Mouse (Mus musculus): ENCODE measurements around the gene Muc3. TPM values are rescaled to one million over a fixed set of nuclear protein-coding genes. Genes with fewer than 3 reads are reported as not detected.

Gene Muc3
- polyA plus RNA-seq, 1 experiment from 2014 or later: 0.24 TPM

DNA sequence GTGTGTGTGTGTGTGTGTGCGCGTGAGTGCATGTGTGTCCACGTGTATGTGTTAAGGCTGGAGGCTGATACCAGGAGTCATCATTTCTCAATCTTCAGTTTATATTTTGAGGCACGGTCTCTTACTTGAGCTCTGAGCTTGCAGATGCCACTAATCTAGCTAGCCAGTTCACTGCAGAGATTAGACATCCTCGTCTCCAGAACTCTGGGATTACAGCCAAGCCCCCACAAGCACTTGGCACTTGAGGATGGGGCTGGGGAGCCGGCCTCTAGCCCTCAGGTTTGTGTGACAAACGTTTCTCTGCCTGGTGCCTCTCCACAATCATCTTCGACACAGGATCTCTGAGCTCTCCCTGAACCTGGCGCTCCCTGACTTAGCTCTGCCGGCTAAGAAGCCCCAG lies 58.3 kb downstream of the Muc3 start:
- ATAC-seq (replicated peaks; ENCODE audit: low FRiP score, low read depth) (no peak), DNase-seq (ENCODE audit: low spot score) (no peak)
- no peak for TF ChIP-seq CTCF (IDR thresholded peaks at IDR 0.05; ENCODE audit: low read depth)
- H3K27ac ChIP-seq: no peak overlapping the region
- no peaks in the 10 kb centered on the region for H3K36me3 ChIP-seq (ENCODE audit: insufficient read depth, low read length)
- H3K27me3 ChIP-seq (ENCODE audit: insufficient read depth, low read length): no peaks in the 10 kb centered on the region
- H3K4me3 ChIP-seq (replicated peaks; ENCODE audit: low read depth, low read length): no peak overlapping the region
- H3K4me1 ChIP-seq (replicated peaks; ENCODE audit: insufficient read depth, low read length): 0 out of 2 replicates have a peak, but pooled peaks cover 2% of the 10 kb centered on the region
- H3K4me2 ChIP-seq (ENCODE audit: low read length): no peak overlapping the region
- 72% methylated on average over 10 of the region's 10 CpGs for WGBS
- H3K9ac ChIP-seq (ENCODE audit: low read depth, low read length): no peak overlapping the region
- H3K9me3 ChIP-seq (replicated peaks; ENCODE audit: low read length): no peaks in the 10 kb centered on the region

DNA sequence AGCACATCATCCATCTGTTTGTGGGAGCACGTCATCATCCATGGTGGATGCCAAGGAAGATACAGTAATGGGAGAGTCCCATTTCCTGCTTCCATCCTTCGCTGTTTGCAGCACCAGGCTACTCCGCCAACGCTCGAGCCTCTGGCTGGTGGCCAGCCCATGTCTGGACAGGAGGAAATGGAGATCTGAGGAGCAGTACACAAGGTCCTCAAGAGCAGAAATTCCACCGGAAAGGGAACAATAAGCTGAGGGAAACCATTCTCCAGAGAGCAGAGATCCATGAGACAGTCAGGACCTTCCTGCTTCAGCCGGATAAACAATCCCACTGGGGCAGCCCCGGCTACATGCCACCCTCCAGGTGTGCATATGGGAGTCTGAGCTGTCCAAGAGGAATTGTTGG lies 61.7 kb downstream of the Muc3 start:
- no peak for ATAC-seq (replicated peaks; ENCODE audit: low FRiP score, low read depth)
- TF ChIP-seq CTCF (IDR thresholded peaks at IDR 0.05; ENCODE audit: low read depth): no peak
- 71% methylated on average over 8 of the region's 8 CpGs for WGBS

DNA sequence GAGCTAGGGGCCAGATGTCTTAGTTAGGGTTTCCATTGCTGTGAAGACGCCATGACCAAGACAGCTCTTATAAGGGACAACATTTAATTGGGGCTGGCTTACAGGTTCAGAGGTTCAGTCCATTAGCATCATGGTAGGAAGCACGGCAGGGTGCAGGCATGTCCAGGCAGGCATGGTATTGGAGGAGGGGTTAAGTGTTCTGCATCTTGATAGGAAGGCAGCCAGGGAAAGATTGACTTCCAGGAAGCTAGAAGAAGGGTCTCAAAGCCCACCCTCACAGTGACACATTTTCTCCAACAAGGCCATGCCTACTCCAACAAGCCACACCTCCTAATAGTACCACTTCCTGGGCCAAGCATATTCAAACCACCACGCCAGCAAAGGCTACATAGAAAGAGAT lies 63.4 kb downstream of the Muc3 start:
- no peak for TF ChIP-seq CTCF (IDR thresholded peaks at IDR 0.05; ENCODE audit: low read depth)
- no peak for DNase-seq (ENCODE audit: low spot score)
- no peak for ATAC-seq (replicated peaks; ENCODE audit: low FRiP score, low read depth)
- Histone ChIP-seq H3K4me2 (ENCODE audit: low read length) (no peak overlapping the region), H3K4me1 (replicated peaks; ENCODE audit: insufficient read depth, low read length) (no peaks in the 10 kb centered on the region), H3K9ac (ENCODE audit: low read depth, low read length) (no peak overlapping the region), H3K4me3 (replicated peaks; ENCODE audit: low read depth, low read length) (no peak overlapping the region), H3K9me3 (replicated peaks; ENCODE audit: low read length) (no peaks in the 10 kb centered on the region), H3K27ac (no peak overlapping the region), H3K27me3 (ENCODE audit: insufficient read depth, low read length) (no peaks in the 10 kb centered on the region), H3K36me3 (ENCODE audit: insufficient read depth, low read length) (no peaks in the 10 kb centered on the region)
- 81% methylated on average over 3 of the region's 3 CpGs for WGBS

More for the DNA sequence above, 61.7 kb downstream of the Muc3 start:
- Histone ChIP-seq H3K27ac (no peak overlapping the region), H3K4me1 (replicated peaks; ENCODE audit: insufficient read depth, low read length) (no peaks in the 10 kb centered on the region), H3K9me3 (replicated peaks; ENCODE audit: low read length) (no peaks in the 10 kb centered on the region), H3K27me3 (ENCODE audit: insufficient read depth, low read length) (no peaks in the 10 kb centered on the region), H3K36me3 (ENCODE audit: insufficient read depth, low read length) (no peaks in the 10 kb centered on the region), H3K9ac (ENCODE audit: low read depth, low read length) (no peak overlapping the region), H3K4me2 (ENCODE audit: low read length) (no peak overlapping the region), H3K4me3 (replicated peaks; ENCODE audit: low read depth, low read length) (no peak overlapping the region)
- DNase-seq (ENCODE audit: low spot score): peak; percentile 47

DNA sequence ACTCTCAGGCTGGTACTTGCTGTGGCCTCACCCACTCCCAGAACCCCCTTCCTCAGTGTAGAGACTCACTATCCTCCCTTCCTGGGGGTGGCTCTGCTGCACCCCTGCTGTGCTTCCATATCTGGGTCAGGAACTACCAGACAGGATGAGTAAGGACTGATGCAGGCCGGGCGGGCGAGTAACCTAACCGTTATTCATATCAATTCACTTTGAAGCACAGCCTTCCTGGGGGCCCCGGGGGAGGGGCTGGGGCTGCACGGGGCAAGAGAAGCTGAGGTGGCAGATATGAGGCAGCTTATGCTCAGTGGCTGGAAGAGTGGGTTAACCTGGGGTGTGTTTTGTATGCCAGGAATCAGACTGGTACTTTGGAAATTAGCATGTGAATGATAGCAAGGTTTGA lies 64.1 kb downstream of the Muc3 start:
- 85% methylated on average over 6 of the region's 6 CpGs for WGBS
- ATAC-seq (replicated peaks; ENCODE audit: low FRiP score, low read depth): no peak

More for the DNA sequence above, 64.1 kb downstream of the Muc3 start:
- no peak overlapping the region for H3K4me3 ChIP-seq (replicated peaks; ENCODE audit: low read depth, low read length)
- no peaks in the 10 kb centered on the region for H3K27me3 ChIP-seq (ENCODE audit: insufficient read depth, low read length)
- no peak for TF ChIP-seq CTCF (IDR thresholded peaks at IDR 0.05; ENCODE audit: low read depth)
- no peaks in the 10 kb centered on the region for H3K36me3 ChIP-seq (ENCODE audit: insufficient read depth, low read length)
- H3K4me2 ChIP-seq (ENCODE audit: low read length): no peak overlapping the region
- no peaks in the 10 kb centered on the region for H3K4me1 ChIP-seq (replicated peaks; ENCODE audit: insufficient read depth, low read length)
- H3K9ac ChIP-seq (ENCODE audit: low read depth, low read length): no peak overlapping the region
- DNase-seq (ENCODE audit: low spot score): no peak
- H3K9me3 ChIP-seq (replicated peaks; ENCODE audit: low read length): no peaks in the 10 kb centered on the region
- no peak overlapping the region for H3K27ac ChIP-seq

Other genes with a start within 250 kb of the Muc3 start
- 74.4 and 75.8 TPM in 2 replicates for gene Ift22, start 241.2 kb downstream of the Muc3 start, polyA plus RNA-seq (2015; fragmentation: Nextera tagmentation; extraction: Ambion mirVana)
- gene Fis1, start 196.0 kb downstream of the Muc3 start, polyA plus RNA-seq (2015; fragmentation: Nextera tagmentation; extraction: Ambion mirVana): 362 and 384 TPM in 2 replicates
- gene Cldn15, start 182.7 kb downstream of the Muc3 start, polyA plus RNA-seq (2015; fragmentation: Nextera tagmentation; extraction: Ambion mirVana): 11.9 and 12.6 TPM in 2 replicates
- gene Plod3, start 162.3 kb downstream of the Muc3 start, polyA plus RNA-seq (2015; fragmentation: Nextera tagmentation; extraction: Ambion mirVana): 30.6 and 32.0 TPM in 2 replicates
- gene Znhit1, start 161.3 kb downstream of the Muc3 start, polyA plus RNA-seq (2015; fragmentation: Nextera tagmentation; extraction: Ambion mirVana): 86.5 and 91.1 TPM in 2 replicates
- gene Vgf, start 122.9 kb downstream of the Muc3 start, polyA plus RNA-seq (2015; fragmentation: Nextera tagmentation; extraction: Ambion mirVana): 0.21 and 0.42 TPM in 2 replicates
- 160 and 172 TPM in 2 replicates for gene Ap1s1, start 103.2 kb downstream of the Muc3 start, polyA plus RNA-seq (2015; fragmentation: Nextera tagmentation; extraction: Ambion mirVana)
- 0.05 and 0.13 TPM in 2 replicates for gene Serpine1, start 77.1 kb downstream of the Muc3 start, polyA plus RNA-seq (2015; fragmentation: Nextera tagmentation; extraction: Ambion mirVana)
- 7.9 and 9.2 TPM in 2 replicates for gene Trim56, start 33.1 kb downstream of the Muc3 start, polyA plus RNA-seq (2015; fragmentation: Nextera tagmentation; extraction: Ambion mirVana)
- gene Muc3a, start 63.1 kb upstream of the Muc3 start, polyA plus RNA-seq (2015; fragmentation: Nextera tagmentation; extraction: Ambion mirVana): 0.09 and 0.13 TPM in 2 replicates
- gene Ache, start 138.2 kb upstream of the Muc3 start, polyA plus RNA-seq (2015; fragmentation: Nextera tagmentation; extraction: Ambion mirVana): 6.5 and 7.4 TPM in 2 replicates
- 11.4 and 12.8 TPM in 2 replicates for gene Ufsp1, start 145.3 kb upstream of the Muc3 start, polyA plus RNA-seq (2015; fragmentation: Nextera tagmentation; extraction: Ambion mirVana)
- gene Srrt, start 158.4 kb upstream of the Muc3 start, polyA plus RNA-seq (2015; fragmentation: Nextera tagmentation; extraction: Ambion mirVana): 68.0 and 77.7 TPM in 2 replicates
- 74.8 and 75.6 TPM in 2 replicates for gene Trip6, start 165.1 kb upstream of the Muc3 start, polyA plus RNA-seq (2015; fragmentation: Nextera tagmentation; extraction: Ambion mirVana)
- 11.8 and 12.0 TPM in 2 replicates for gene Slc12a9, start 184.3 kb upstream of the Muc3 start, polyA plus RNA-seq (2015; fragmentation: Nextera tagmentation; extraction: Ambion mirVana)
- gene Ephb4, start 200.8 kb upstream of the Muc3 start, polyA plus RNA-seq (2015; fragmentation: Nextera tagmentation; extraction: Ambion mirVana): 38.1 and 40.5 TPM in 2 replicates

All from kidney, postnatal 0 days (tissue).